Mouse (Mus musculus): Measurements from ENCODE around the gene St5. TPM values are rescaled to one million over a fixed set of nuclear protein-coding genes. Genes with fewer than 3 reads are reported as not detected.

The St5 gene
- polyA plus RNA-seq, 1 experiment from 2014 or later: 11.0 TPM

GRCm38 (mm10) chr7:109562154-109562599 lies 141.2 kb downstream of the St5 start:
- WGBS: 79% methylated on average over 4 of the region's 4 CpGs
- ATAC-seq: no peak
- no peaks in the 10 kb centered on the region; the same call in 1 of the 2 replicates for H3K9me3 ChIP-seq (replicated peaks; ENCODE audit: control insufficient read depth, low read length)
- no peaks in the 10 kb centered on the region for H3K27me3 ChIP-seq (replicated peaks; ENCODE audit: control insufficient read depth, insufficient read depth, low read length)
- H3K4me3 ChIP-seq (ENCODE audit: low read depth, low read length): no peak overlapping the region
- no peak overlapping the region for H3K9ac ChIP-seq (ENCODE audit: low read length)
- H3K27ac ChIP-seq (ENCODE audit: low read depth, low read length): no peak overlapping the region
- no peak overlapping the region for H3K4me2 ChIP-seq (ENCODE audit: low read length)
- H3K4me1 ChIP-seq (ENCODE audit: control insufficient read depth, insufficient read depth, low read length): no peaks in the 10 kb centered on the region
- no peak for DNase-seq (ENCODE audit: low spot score)
- H3K36me3 ChIP-seq (ENCODE audit: control insufficient read depth, insufficient read depth, low read length): no peaks in the 10 kb centered on the region

DNA sequence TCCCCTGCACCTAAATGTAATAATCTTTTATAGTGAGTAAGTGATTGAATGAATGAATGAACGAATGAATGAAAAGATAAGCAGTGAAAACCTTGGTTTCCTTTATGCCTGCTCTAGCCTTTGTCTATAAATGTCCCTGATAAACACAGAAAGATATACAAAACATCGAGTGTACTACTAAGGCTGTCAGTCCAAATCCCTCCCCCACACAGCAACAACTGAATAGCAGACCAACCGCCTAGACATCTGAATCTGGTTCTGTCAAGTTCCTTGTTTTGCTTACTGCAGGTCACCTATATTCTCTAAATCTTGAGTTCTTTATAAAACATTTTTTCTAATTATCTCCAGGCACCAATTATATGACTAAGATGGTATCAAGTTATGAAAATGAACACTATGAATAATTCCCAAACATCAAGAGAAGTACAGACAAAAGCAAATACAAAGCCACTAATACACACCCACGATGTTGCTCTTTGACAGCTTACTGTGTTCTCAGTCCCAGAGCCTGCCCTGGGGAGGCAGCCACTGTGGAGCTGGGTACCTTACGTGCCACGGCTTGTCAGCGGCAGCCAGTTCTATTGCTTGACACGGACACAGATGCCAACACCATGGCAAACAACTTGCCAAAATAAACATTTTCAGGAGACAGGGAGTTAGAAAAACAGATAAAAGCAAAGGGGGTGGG lies 141.8 kb downstream of the St5 start:
- H3K4me2 ChIP-seq (ENCODE audit: low read length): no peak overlapping the region
- WGBS: 66% methylated on average over 8 of the region's 8 CpGs
- H3K4me3 ChIP-seq (ENCODE audit: low read depth, low read length): no peak overlapping the region
- ATAC-seq: no peak
- H3K4me1 ChIP-seq (ENCODE audit: control insufficient read depth, insufficient read depth, low read length): no peaks in the 10 kb centered on the region
- H3K36me3 ChIP-seq (ENCODE audit: control insufficient read depth, insufficient read depth, low read length): no peaks in the 10 kb centered on the region
- no peaks in the 10 kb centered on the region for H3K27me3 ChIP-seq (replicated peaks; ENCODE audit: control insufficient read depth, insufficient read depth, low read length)
- no peak overlapping the region for H3K27ac ChIP-seq (ENCODE audit: low read depth, low read length)
- no peak overlapping the region for H3K9ac ChIP-seq (ENCODE audit: low read length)
- no peak for DNase-seq (ENCODE audit: low spot score)
- H3K9me3 ChIP-seq (replicated peaks; ENCODE audit: control insufficient read depth, low read length): no peaks in the 10 kb centered on the region; the same call in 1 of the 2 replicates

DNA sequence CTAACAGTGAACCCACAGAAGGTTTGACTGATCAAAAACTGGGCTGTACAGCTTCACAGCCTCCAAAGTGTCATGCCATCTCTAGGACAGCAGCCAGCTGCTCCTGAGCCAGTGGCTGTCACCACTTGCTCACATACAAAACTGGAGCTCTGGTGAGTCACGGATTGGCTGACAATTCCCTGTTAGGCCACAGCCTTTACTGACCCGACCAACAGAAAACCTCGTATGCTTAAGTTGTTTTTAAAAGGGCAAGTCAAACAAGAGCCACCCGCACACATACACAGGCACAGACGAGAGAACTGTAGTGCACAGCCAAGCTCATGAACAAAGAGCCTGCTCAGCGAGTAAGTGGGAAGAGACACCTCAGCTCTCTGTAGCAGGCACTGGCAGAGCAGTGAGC lies 143.9 kb downstream of the St5 start:
- H3K9me3 ChIP-seq (replicated peaks; ENCODE audit: control insufficient read depth, low read length): no peaks in the 10 kb centered on the region; the same call in 1 of the 2 replicates
- H3K36me3 ChIP-seq (ENCODE audit: control insufficient read depth, insufficient read depth, low read length): no peaks in the 10 kb centered on the region
- H3K27ac ChIP-seq (ENCODE audit: low read depth, low read length): no peak overlapping the region
- ATAC-seq (no peak), DNase-seq (ENCODE audit: low spot score) (peak; percentile 19)
- 42% methylated on average over 6 of the region's 6 CpGs for WGBS
- no peaks in the 10 kb centered on the region for H3K27me3 ChIP-seq (replicated peaks; ENCODE audit: control insufficient read depth, insufficient read depth, low read length)
- H3K4me2 ChIP-seq (ENCODE audit: low read length): no peak overlapping the region
- no peak overlapping the region for H3K4me3 ChIP-seq (ENCODE audit: low read depth, low read length)
- H3K9ac ChIP-seq (ENCODE audit: low read length): no peak overlapping the region
- H3K4me1 ChIP-seq (ENCODE audit: control insufficient read depth, insufficient read depth, low read length): no peaks in the 10 kb centered on the region

GRCm38 (mm10) chr7:109546726-109547125 lies 156.7 kb downstream of the St5 start:
- ATAC-seq (no peak), DNase-seq (ENCODE audit: low spot score) (no peak)

DNA sequence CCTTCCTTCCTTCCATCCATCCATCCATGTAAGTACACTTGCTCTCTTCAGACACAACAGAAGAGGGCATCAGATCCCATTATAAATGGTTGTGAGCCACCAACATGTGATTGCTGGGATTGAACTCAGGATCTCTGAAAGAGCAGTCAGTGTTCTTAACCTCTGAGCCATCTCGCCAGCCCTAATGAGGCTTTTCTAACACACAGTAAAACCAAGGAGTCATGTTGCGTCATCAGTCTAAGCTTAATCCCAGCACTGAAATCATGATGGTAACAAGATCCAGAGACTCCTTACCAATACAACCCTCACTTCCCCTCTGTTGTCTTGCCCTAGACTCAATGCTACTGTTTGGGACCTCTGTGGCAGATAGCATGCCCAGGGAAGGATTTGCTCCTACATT lies 157.2 kb downstream of the St5 start:
- ATAC-seq: no peak
- H3K4me3 ChIP-seq (ENCODE audit: low read depth, low read length): no peak overlapping the region
- H3K36me3 ChIP-seq (ENCODE audit: control insufficient read depth, insufficient read depth, low read length): no peaks in the 10 kb centered on the region
- H3K27ac ChIP-seq (ENCODE audit: low read depth, low read length): no peak overlapping the region
- H3K4me2 ChIP-seq (ENCODE audit: low read length): no peak overlapping the region
- H3K9me3 ChIP-seq (replicated peaks; ENCODE audit: control insufficient read depth, low read length): no peaks in the 10 kb centered on the region
- DNase-seq (ENCODE audit: low spot score): no peak
- no peaks in the 10 kb centered on the region for H3K4me1 ChIP-seq (ENCODE audit: control insufficient read depth, insufficient read depth, low read length)
- no peaks in the 10 kb centered on the region for H3K27me3 ChIP-seq (replicated peaks; ENCODE audit: control insufficient read depth, insufficient read depth, low read length)
- no peak overlapping the region for H3K9ac ChIP-seq (ENCODE audit: low read length)
- WGBS: 85% methylated on average over 2 of the region's 2 CpGs

More at GRCm38 (mm10) chr7:109546726-109547125, 156.7 kb downstream of the St5 start:
- Histone ChIP-seq H3K4me3 (ENCODE audit: low read depth, low read length) (no peak overlapping the region), H3K4me1 (ENCODE audit: control insufficient read depth, insufficient read depth, low read length) (no peaks in the 10 kb centered on the region), H3K27ac (ENCODE audit: low read depth, low read length) (no peak overlapping the region), H3K36me3 (ENCODE audit: control insufficient read depth, insufficient read depth, low read length) (no peaks in the 10 kb centered on the region), H3K4me2 (ENCODE audit: low read length) (no peak overlapping the region), H3K27me3 (replicated peaks; ENCODE audit: control insufficient read depth, insufficient read depth, low read length) (no peaks in the 10 kb centered on the region), H3K9ac (ENCODE audit: low read length) (no peak overlapping the region), H3K9me3 (replicated peaks; ENCODE audit: control insufficient read depth, low read length) (no peaks in the 10 kb centered on the region)
- 90% methylated on average over 5 of the region's 5 CpGs for WGBS

GRCm38 (mm10) chr7:109545255-109545993 lies 158.0 kb downstream of the St5 start:
- 67% methylated on average over 10 of the region's 10 CpGs for WGBS
- ATAC-seq (no peak), DNase-seq (ENCODE audit: low spot score) (peak; percentile 20)
- Histone ChIP-seq H3K4me1 (ENCODE audit: control insufficient read depth, insufficient read depth, low read length) (no peaks in the 10 kb centered on the region), H3K9me3 (replicated peaks; ENCODE audit: control insufficient read depth, low read length) (no peaks in the 10 kb centered on the region), H3K36me3 (ENCODE audit: control insufficient read depth, insufficient read depth, low read length) (no peaks in the 10 kb centered on the region), H3K27ac (ENCODE audit: low read depth, low read length) (no peak overlapping the region), H3K4me2 (ENCODE audit: low read length) (no peak overlapping the region), H3K27me3 (replicated peaks; ENCODE audit: control insufficient read depth, insufficient read depth, low read length) (no peaks in the 10 kb centered on the region), H3K9ac (ENCODE audit: low read length) (no peak overlapping the region), H3K4me3 (ENCODE audit: low read depth, low read length) (no peak overlapping the region)

DNA sequence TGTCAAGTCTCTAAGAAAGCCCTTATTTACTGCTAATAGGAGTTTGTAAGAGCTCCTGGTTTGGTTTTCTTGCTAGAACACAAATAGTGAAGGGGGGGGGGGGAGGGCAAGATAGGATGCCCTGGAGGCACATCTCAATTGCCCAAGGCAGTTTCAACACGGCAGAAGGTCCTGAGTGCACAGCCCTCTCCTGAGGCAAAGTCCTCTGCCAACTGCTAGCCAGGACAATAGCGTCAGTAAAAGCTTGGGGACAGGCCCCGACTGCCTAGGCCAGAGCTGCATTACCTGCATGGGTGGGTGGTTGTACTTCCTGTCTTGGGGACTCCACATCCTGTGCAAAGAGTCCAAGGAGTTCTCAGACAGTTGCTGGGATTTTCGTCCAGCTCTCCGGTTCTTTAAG lies 158.6 kb downstream of the St5 start:
- Histone ChIP-seq H3K27me3 (replicated peaks; ENCODE audit: control insufficient read depth, insufficient read depth, low read length) (no peaks in the 10 kb centered on the region), H3K36me3 (ENCODE audit: control insufficient read depth, insufficient read depth, low read length) (no peaks in the 10 kb centered on the region), H3K4me1 (ENCODE audit: control insufficient read depth, insufficient read depth, low read length) (no peaks in the 10 kb centered on the region), H3K27ac (ENCODE audit: low read depth, low read length) (no peak overlapping the region), H3K4me2 (ENCODE audit: low read length) (no peak overlapping the region), H3K9ac (ENCODE audit: low read length) (no peak overlapping the region), H3K4me3 (ENCODE audit: low read depth, low read length) (no peak overlapping the region), H3K9me3 (replicated peaks; ENCODE audit: control insufficient read depth, low read length) (no peaks in the 10 kb centered on the region)
- WGBS: 83% methylated on average over 5 of the region's 5 CpGs
- ATAC-seq (no peak), DNase-seq (ENCODE audit: low spot score) (no peak)

DNA sequence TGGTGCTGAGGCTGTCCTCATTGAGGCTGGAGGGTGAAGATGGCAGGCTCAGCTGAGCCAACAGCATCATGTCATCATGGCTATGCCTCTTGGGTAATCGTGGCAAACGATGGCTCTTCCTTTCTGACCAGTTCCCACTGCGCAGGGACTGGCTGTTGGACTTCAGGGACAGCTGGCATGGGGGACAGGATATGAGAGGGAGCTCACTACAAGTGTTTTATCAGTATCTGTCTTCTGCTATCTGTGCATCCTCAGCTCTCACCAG lies 161.1 kb downstream of the St5 start:
- Histone ChIP-seq H3K4me2 (ENCODE audit: low read length) (no peak overlapping the region), H3K9me3 (replicated peaks; ENCODE audit: control insufficient read depth, low read length) (no peaks in the 10 kb centered on the region), H3K27me3 (replicated peaks; ENCODE audit: control insufficient read depth, insufficient read depth, low read length) (no peaks in the 10 kb centered on the region), H3K4me3 (ENCODE audit: low read depth, low read length) (no peak overlapping the region), H3K9ac (ENCODE audit: low read length) (no peak overlapping the region), H3K36me3 (ENCODE audit: control insufficient read depth, insufficient read depth, low read length) (no peaks in the 10 kb centered on the region), H3K4me1 (ENCODE audit: control insufficient read depth, insufficient read depth, low read length) (no peaks in the 10 kb centered on the region), H3K27ac (ENCODE audit: low read depth, low read length) (no peak overlapping the region)
- 94% methylated on average over 3 of the region's 3 CpGs for WGBS
- ATAC-seq (no peak), DNase-seq (ENCODE audit: low spot score) (no peak)

DNA sequence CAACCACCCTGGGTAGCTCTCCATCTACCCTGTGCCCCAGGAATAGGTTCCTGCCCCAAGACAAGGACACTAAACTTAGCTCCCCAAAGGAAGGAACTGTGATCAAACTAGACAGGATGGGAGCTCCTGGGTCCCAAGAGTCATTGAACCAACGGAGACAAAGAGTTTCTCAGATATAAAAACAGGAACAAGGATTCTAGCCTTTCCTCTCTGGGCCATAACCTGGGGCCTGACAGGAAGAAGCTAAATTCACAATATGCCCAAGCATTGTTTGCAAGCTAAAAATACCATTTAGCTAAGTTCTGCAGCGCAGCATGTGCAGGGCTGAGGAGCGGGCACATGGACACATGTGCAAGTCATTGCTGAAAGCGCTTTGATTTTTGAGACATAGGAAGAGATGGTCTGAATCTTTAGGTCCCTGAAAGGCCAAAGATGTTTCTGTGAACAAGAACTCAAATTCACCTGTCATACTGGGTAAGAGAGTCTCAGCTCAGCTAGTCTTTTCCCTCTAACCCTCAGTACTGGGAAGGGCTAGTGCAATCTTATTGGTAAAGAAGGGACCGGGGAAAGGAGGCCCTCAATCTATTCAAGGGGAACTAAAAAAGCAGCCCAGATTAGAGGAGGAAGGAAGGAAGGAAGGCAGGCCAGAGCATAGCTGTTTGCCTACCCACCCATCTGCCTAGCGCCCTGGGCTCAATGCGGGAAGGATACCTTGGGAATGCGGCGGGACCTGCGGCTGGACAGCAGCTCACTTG lies 161.6 kb downstream of the St5 start:
- no peaks in the 10 kb centered on the region for H3K36me3 ChIP-seq (ENCODE audit: control insufficient read depth, insufficient read depth, low read length)
- DNase-seq (ENCODE audit: low spot score): no peak
- no peaks in the 10 kb centered on the region for H3K27me3 ChIP-seq (replicated peaks; ENCODE audit: control insufficient read depth, insufficient read depth, low read length)
- H3K27ac ChIP-seq (ENCODE audit: low read depth, low read length): no peak overlapping the region
- H3K4me3 ChIP-seq (ENCODE audit: low read depth, low read length): no peak overlapping the region
- H3K4me1 ChIP-seq (ENCODE audit: control insufficient read depth, insufficient read depth, low read length): peaks cover 3% of the 10 kb centered on the region; the same call in 1 of the 2 replicates
- no peak overlapping the region for H3K9ac ChIP-seq (ENCODE audit: low read length)
- ATAC-seq: no peak
- no peak overlapping the region for H3K4me2 ChIP-seq (ENCODE audit: low read length)
- WGBS: 95% methylated on average over 10 of the region's 10 CpGs
- no peaks in the 10 kb centered on the region for H3K9me3 ChIP-seq (replicated peaks; ENCODE audit: control insufficient read depth, low read length)

Measured in forebrain, embryonic 14.5 days (tissue).